Mouse (Mus musculus) MEL (cell line): Measurements from ENCODE around the gene Rgs4. TPM values are rescaled to one million over a fixed set of nuclear protein-coding genes. Genes with fewer than 3 reads are reported as not detected.

Experiments used
- DNase-seq: peaks from one replicate; pipeline ENCODE4 v3.0.0; 2011; ENCODE audit warnings: low read depth, low spot score
- H3K27ac ChIP-seq: 2 replicates; pipeline ENCODE4 v1.5.1; 2012; ENCODE audit warnings: low read depth, mild to moderate bottlenecking, control low read depth, low read length, moderate library complexity; ENCODE audit not compliant: control insufficient read depth
- H3K27me3 ChIP-seq, 2 experiments: fragments of 150-350 bp in 1 of 2; sonication (generic) in 1 of 2; 2 replicates each; pipeline ENCODE4 v1.6.1; 2012; ENCODE audit warnings: low read length in 2 of 2, mild to moderate bottlenecking in 2 of 2, improper control_type of control experiment in 1 of 2, moderate library complexity in 1 of 2; ENCODE audit not compliant: insufficient read depth in 2 of 2, control insufficient read depth in 1 of 2
- H3K36me3 ChIP-seq, 2 experiments: 2 replicates each; pipeline ENCODE4 v1.6.1; 2012 to 2014; ENCODE audit warnings: low read length in 2 of 2, improper control_type of control experiment in 1 of 2, inconsistent platforms in 1 of 2, mild to moderate bottlenecking in 1 of 2; ENCODE audit not compliant: insufficient read depth in 2 of 2, control insufficient read depth in 1 of 2
- H3K4me1 ChIP-seq, 2 experiments: fragments of 150-350 bp in 1 of 2; sonication (generic) in 1 of 2; 2 replicates each; pipeline ENCODE4 v1.6.1; 2012; ENCODE audit warnings: low read length in 2 of 2, improper control_type of control experiment in 1 of 2, mild to moderate bottlenecking in 1 of 2; ENCODE audit not compliant: insufficient read depth in 2 of 2, control insufficient read depth in 1 of 2
- H3K4me3 ChIP-seq, 2 experiments: fragments of 150-350 bp in 1 of 2; sonication (generic) in 1 of 2; 2 replicates each; pipeline ENCODE4 v1.5.1; 2012; ENCODE audit warnings: low read depth in 2 of 2, low read length in 2 of 2, mild to moderate bottlenecking in 2 of 2, moderate library complexity in 2 of 2, control low read depth in 1 of 2, improper control_type of control experiment in 1 of 2; ENCODE audit not compliant: control insufficient read depth in 1 of 2, insufficient read depth in 1 of 2
- H3K79me2 ChIP-seq: 2 replicates; pipeline ENCODE4 v1.6.1; 2012; ENCODE audit warnings: mild to moderate bottlenecking, low read length, moderate library complexity; ENCODE audit not compliant: control insufficient read depth, poor library complexity, insufficient read depth
- H3K9ac ChIP-seq: 2 replicates; pipeline ENCODE4 v1.6.1; 2012; ENCODE audit warnings: low read depth, mild to moderate bottlenecking, control low read depth, low read length, moderate library complexity; ENCODE audit not compliant: control insufficient read depth, poor library complexity, severe bottlenecking
- H3K9me3 ChIP-seq: fragments of 150-350 bp; sonication (generic); replicated peaks from 2 replicates; pipeline ENCODE4 v1.6.1; 2012; ENCODE audit warnings: mild to moderate bottlenecking, low read length, improper control_type of control experiment, moderate library complexity; ENCODE audit not compliant: insufficient read depth
- BHLHE40 ChIP-seq: IDR thresholded peaks from 2 replicates; pipeline ENCODE4 v1.6.1; 2012; ENCODE audit warnings: low read depth, mild to moderate bottlenecking, inconsistent platforms, low read length, improper control_type of control experiment, borderline replicate concordance
- CHD1 ChIP-seq: IDR thresholded peaks from 2 replicates; pipeline ENCODE4 v1.6.1; 2012; ENCODE audit warnings: low read depth, mild to moderate bottlenecking, inconsistent platforms, low read length, improper control_type of control experiment
- CTCF ChIP-seq, 3 experiments: IDR thresholded peaks in 2 of 3; conservative IDR thresholded peaks in 1 of 3; 2 replicates each; pipeline ENCODE4 v1.5.1; 2011 to 2012; ENCODE audit warnings: low read length in 3 of 3, low read depth in 2 of 3, mild to moderate bottlenecking in 2 of 3, improper control_type of control experiment in 1 of 3, inconsistent platforms in 1 of 3, mixed read lengths in 1 of 3, moderate library complexity in 1 of 3; ENCODE audit not compliant: control insufficient read depth in 1 of 3, insufficient read depth in 1 of 3, poor library complexity in 1 of 3, severe bottlenecking in 1 of 3
- ELF1 ChIP-seq: IDR thresholded peaks from 2 replicates; pipeline ENCODE4 v1.6.1; 2014; ENCODE audit warnings: low read depth, mild to moderate bottlenecking, inconsistent platforms, low read length, improper control_type of control experiment, moderate library complexity
- EP300 ChIP-seq, 2 experiments: IDR thresholded peaks; 2 replicates each; pipeline ENCODE4 v1.6.1; 2011; ENCODE audit warnings: improper control_type of control experiment in 2 of 2, low read length in 2 of 2, low read depth in 1 of 2, mild to moderate bottlenecking in 1 of 2
- ETS1 ChIP-seq: IDR thresholded peaks from 2 replicates; pipeline ENCODE4 v1.6.1; 2012; ENCODE audit warnings: low read depth, mild to moderate bottlenecking, inconsistent platforms, low read length, improper control_type of control experiment, moderate library complexity
- GATA1 ChIP-seq: IDR thresholded peaks from 2 replicates; pipeline ENCODE4 v1.6.1; 2011; ENCODE audit warnings: low read depth, low read length, improper control_type of control experiment
- JUND ChIP-seq: IDR thresholded peaks from 2 replicates; pipeline ENCODE4 v1.6.1; 2011; ENCODE audit warnings: low read depth, mild to moderate bottlenecking, improper control_type of control experiment, low read length
- KAT2A ChIP-seq: conservative IDR thresholded peaks from 2 replicates; pipeline ENCODE4 v1.6.1; 2012; ENCODE audit warnings: low read depth, low read length, improper control_type of control experiment, inconsistent platforms
- MAFK ChIP-seq: IDR thresholded peaks from 2 replicates; pipeline ENCODE4 v1.6.1; 2011; ENCODE audit warnings: low read depth, mild to moderate bottlenecking, low read length, improper control_type of control experiment, borderline replicate concordance
- MEF2A ChIP-seq: IDR thresholded peaks from 2 replicates; pipeline ENCODE4 v1.6.1; 2014; ENCODE audit warnings: low read depth, mild to moderate bottlenecking, inconsistent platforms, low read length, improper control_type of control experiment; ENCODE audit not compliant: poor library complexity, insufficient replicate concordance, severe bottlenecking; ENCODE audit errors: extremely low read depth
- MXI1 ChIP-seq: IDR thresholded peaks from 2 replicates; pipeline ENCODE4 v1.6.1; 2011; ENCODE audit warnings: mild to moderate bottlenecking, low read depth, low read length, improper control_type of control experiment
- MYB ChIP-seq: IDR thresholded peaks from 2 replicates; pipeline ENCODE4 v1.6.1; 2011; ENCODE audit warnings: mild to moderate bottlenecking, low read depth, low read length, improper control_type of control experiment
- POLR2AphosphoS2 ChIP-seq: IDR thresholded peaks from 2 replicates; pipeline ENCODE4 v1.6.1; 2011; ENCODE audit warnings: low read length, improper control_type of control experiment
- POLR2AphosphoS5 ChIP-seq: IDR thresholded peaks from 2 replicates; pipeline ENCODE4 v1.6.1; 2012; ENCODE audit warnings: low read depth, borderline replicate concordance, mild to moderate bottlenecking, inconsistent platforms, low read length, moderate library complexity, mixed read lengths
- SIN3A ChIP-seq: IDR thresholded peaks from 2 replicates; pipeline ENCODE4 v1.6.1; 2012; ENCODE audit warnings: low read length, improper control_type of control experiment, inconsistent platforms
- SMC3 ChIP-seq: IDR thresholded peaks from 2 replicates; pipeline ENCODE4 v1.6.1; 2011; ENCODE audit warnings: low read depth, low read length, improper control_type of control experiment
- TAL1 ChIP-seq: IDR thresholded peaks from 2 replicates; pipeline ENCODE4 v1.6.1; 2012; ENCODE audit warnings: mild to moderate bottlenecking, inconsistent platforms, low read length, moderate library complexity, mixed read lengths
- TBP ChIP-seq: IDR thresholded peaks from 2 replicates; pipeline ENCODE4 v1.8.0; 2011; ENCODE audit warnings: low read depth, low read length, improper control_type of control experiment
- TCF12 ChIP-seq: IDR thresholded peaks from 2 replicates; pipeline ENCODE4 v1.6.1; 2014; ENCODE audit warnings: low read depth, mild to moderate bottlenecking, inconsistent platforms, low read length, improper control_type of control experiment, moderate library complexity
- UBTF ChIP-seq: IDR thresholded peaks from 2 replicates; pipeline ENCODE4 v1.6.1; 2012; ENCODE audit warnings: low read depth, mild to moderate bottlenecking, inconsistent platforms, low read length, improper control_type of control experiment, moderate library complexity, borderline replicate concordance; ENCODE audit not compliant: insufficient read depth
- USF2 ChIP-seq, 2 experiments: IDR thresholded peaks; 2 replicates each; pipeline ENCODE4 v1.6.1; 2011 to 2012; ENCODE audit warnings: improper control_type of control experiment in 2 of 2, low read length in 2 of 2, borderline replicate concordance in 1 of 2, inconsistent platforms in 1 of 2, low read depth in 1 of 2, mild to moderate bottlenecking in 1 of 2; ENCODE audit not compliant: insufficient read depth in 1 of 2
- ZKSCAN1 ChIP-seq: IDR thresholded peaks from 2 replicates; pipeline ENCODE4 v1.6.1; 2012; ENCODE audit warnings: low read depth, mild to moderate bottlenecking, inconsistent platforms, low read length, improper control_type of control experiment, moderate library complexity
- ZNF384 ChIP-seq: IDR thresholded peaks from 2 replicates; pipeline ENCODE4 v1.6.1; 2012; ENCODE audit warnings: low read depth, mild to moderate bottlenecking, inconsistent platforms, low read length, improper control_type of control experiment
- polyA plus RNA-seq, 2 experiments: library from polyadenylated mRNA; stranded (reverse) in 1 of 2; unstranded in 1 of 2; fragments of >175 nt in 1 of 2; fragments of >200 nt in 1 of 2; gene quantifications; 2 replicates each; pipeline versions ENCODE4 v1.2.1 to v1.2.4; 2012; ENCODE audit warnings: low replicate concordance in 2 of 2, low read depth in 1 of 2; ENCODE audit not compliant: insufficient read length in 2 of 2, insufficient read depth in 1 of 2, missing spikeins in 1 of 2
- total RNA-seq: library from RNA; depleted of rRNA; stranded (reverse); fragments of 300-350 nt; gene quantifications from 2 replicates; pipeline ENCODE4 v1.2.3, GENCODE M21; 2012

Rgs4 gene
- total and polyA plus RNA-seq, 3 experiments: not detected

DNA sequence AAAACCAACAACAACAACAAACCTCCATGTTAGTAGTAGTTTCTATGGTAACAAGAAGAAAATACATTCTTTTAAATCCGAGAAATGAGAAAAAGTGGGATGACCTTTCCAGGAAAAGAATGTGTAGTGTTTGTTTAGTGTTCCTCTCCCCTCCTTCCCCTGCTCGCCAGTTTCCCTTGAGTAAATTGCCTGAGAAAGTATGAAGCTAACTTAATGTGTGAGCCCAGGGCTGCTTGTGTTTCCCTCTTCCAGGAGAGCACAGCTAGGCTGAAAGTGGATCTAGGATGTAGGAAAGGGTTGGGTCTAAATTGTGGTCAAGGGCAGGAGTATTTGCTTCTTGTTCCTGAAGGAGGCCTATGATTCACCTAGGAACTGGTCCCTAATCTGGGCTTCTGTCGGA, 53.9 kb downstream of the Rgs4 start:
- H3K4me3 ChIP-seq: no peak overlapping the region
- no peaks in the 10 kb centered on the region for H3K79me2 ChIP-seq
- no peak for TF ChIP-seq EP300 (IDR thresholded peaks at IDR 0.05; ENCODE audit: low read depth in 1 of 2, low read length in 2 of 2)
- TF ChIP-seq MAFK: no peak
- no peak for TF ChIP-seq MYB
- TF ChIP-seq SIN3A: no peak
- no peak for TF ChIP-seq TAL1
- TF ChIP-seq UBTF: no peak
- no peak for TF ChIP-seq BHLHE40
- TF ChIP-seq MXI1: no peak
- no peak for TF ChIP-seq JUND
- TF ChIP-seq ZKSCAN1: no peak
- TF ChIP-seq POLR2AphosphoS2: no peak
- no peak for TF ChIP-seq ETS1
- H3K9me3 ChIP-seq: no peaks in the 10 kb centered on the region
- H3K27me3 ChIP-seq: no peaks in the 10 kb centered on the region
- no peak overlapping the region for H3K9ac ChIP-seq
- no peak for DNase-seq
- H3K4me1 ChIP-seq: no peaks in the 10 kb centered on the region
- H3K27ac ChIP-seq: no peak overlapping the region
- no peaks in the 10 kb centered on the region for H3K36me3 ChIP-seq

DNA sequence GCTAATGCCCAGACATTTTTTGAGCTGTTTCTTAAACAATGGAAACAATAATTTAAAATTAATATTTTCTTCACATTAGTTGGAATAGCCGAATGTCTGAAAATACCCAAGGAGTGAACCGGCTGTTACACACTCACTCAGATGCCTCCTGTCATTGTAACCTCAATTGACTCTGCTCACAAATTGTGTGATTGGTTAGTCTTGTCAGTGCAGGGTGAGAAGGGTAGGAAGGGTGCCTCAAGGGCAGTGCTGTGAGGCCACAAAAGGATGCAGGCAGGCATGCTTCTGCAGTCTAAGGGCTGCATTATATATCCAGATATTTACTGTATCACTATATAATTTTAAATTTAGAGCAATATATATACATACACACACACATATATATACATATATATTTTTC, 54.4 kb downstream of the Rgs4 start:
- H3K4me3 ChIP-seq: no peak overlapping the region
- no peak for DNase-seq
- no peaks in the 10 kb centered on the region for H3K79me2 ChIP-seq
- H3K36me3 ChIP-seq: no peaks in the 10 kb centered on the region
- H3K27ac ChIP-seq: no peak overlapping the region
- H3K9ac ChIP-seq: no peak overlapping the region
- no peaks in the 10 kb centered on the region for H3K27me3 ChIP-seq
- no peaks in the 10 kb centered on the region for H3K9me3 ChIP-seq
- no peaks in the 10 kb centered on the region for H3K4me1 ChIP-seq
- no peak for TF ChIP-seq MAFK
- TF ChIP-seq JUND: no peak
- TF ChIP-seq ETS1: no peak
- TF ChIP-seq ZNF384: no peak
- no peak for TF ChIP-seq CTCF (IDR thresholded peaks at IDR 0.05 in 2 of 3, conservative IDR thresholded peaks at IDR 0.05 in 1 of 3; ENCODE audit: control insufficient read depth in 1 of 3, insufficient read depth in 1 of 3, low read depth in 2 of 3, low read length in 3 of 3, poor library complexity in 1 of 3, severe bottlenecking in 1 of 3)
- TF ChIP-seq EP300 (IDR thresholded peaks at IDR 0.05; ENCODE audit: low read depth in 1 of 2, low read length in 2 of 2): no peak
- no peak for TF ChIP-seq POLR2AphosphoS2
- no peak for TF ChIP-seq ELF1
- no peak for TF ChIP-seq KAT2A
- no peak for TF ChIP-seq CHD1
- no peak for TF ChIP-seq POLR2AphosphoS5
- no peak for TF ChIP-seq TBP
- TF ChIP-seq USF2 (IDR thresholded peaks at IDR 0.05; ENCODE audit: borderline replicate concordance in 1 of 2, insufficient read depth in 1 of 2, low read depth in 1 of 2, low read length in 2 of 2): no peak
- no peak for TF ChIP-seq SMC3
- no peak for TF ChIP-seq TCF12
- no peak for TF ChIP-seq MEF2A
- TF ChIP-seq GATA1: no peak
- no peak for TF ChIP-seq TAL1
